Mouse (Mus musculus) heart, adult 8-10 months (tissue): ENCODE results near the gene Chrm1. TPM values are rescaled to one million over a fixed set of nuclear protein-coding genes. Genes with fewer than 3 reads are reported as not detected.

Experiments
- DNase-seq: peaks from one replicate; pipeline ENCODE4 v3.0.0; 2022; ENCODE audit warnings: low spot score
- total RNA-seq, 4 experiments: library from RNA; stranded (reverse); gene quantifications; 2 replicates each; pipeline ENCODE4 v1.2.4; 2022

Gene Chrm1
- total RNA-seq, 4 experiments from 2014 or later, result 0.09 TPM; not detected in 2

DNA sequence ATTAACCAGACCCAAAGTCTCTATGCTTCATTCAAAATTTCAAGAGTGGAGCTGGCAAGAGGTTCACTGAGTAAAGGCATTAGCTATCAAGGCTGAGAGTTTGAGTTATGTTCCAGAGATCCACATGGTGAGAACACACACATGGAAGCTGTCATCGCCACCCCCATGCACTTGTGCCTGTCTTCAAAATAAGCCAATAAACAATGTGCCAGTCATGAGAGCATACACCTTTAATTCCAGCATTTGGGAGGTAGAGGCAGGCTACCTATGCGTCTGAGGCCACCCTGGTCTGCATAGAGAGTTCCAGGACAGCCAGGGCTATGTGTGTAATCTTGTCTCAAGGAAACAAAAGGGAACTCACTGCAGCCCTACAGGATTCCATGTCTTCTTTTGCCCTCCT lies 20.0 kb downstream of the Chrm1 start:
- DNase-seq, result no peak

DNA sequence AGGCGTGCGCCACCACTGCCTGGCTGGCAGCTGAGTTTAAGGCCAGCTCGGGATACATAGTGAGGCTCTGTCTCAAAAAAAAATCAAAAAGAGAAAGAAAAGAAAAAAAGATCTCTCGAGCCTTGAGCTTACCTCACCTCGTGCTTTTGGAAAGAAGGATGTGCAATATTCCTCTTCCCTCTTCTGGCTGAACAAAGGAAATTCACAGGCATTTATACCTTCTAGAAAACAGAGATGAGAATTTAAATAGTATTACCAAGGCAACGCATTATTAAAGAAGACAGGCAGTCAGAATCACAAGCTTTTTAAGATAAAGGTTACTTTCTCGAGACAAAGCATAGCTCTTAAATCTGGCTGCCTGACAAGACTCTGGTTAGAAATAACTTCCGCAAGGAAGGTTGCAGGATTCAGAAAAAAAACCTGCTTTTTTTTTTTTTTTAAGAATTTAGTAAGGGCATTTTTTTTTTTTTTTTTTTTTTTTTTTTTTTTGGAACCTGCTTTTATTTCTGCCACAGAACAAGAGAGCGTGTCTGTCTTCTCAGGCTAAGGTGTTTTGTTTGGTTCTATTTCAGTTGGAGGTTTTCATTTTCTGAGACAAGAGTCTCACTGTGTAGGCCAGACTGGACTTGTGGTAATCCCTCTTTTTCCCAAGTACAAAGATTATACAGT lies 28.4 kb downstream of the Chrm1 start:
- DNase-seq, result no peak

DNA sequence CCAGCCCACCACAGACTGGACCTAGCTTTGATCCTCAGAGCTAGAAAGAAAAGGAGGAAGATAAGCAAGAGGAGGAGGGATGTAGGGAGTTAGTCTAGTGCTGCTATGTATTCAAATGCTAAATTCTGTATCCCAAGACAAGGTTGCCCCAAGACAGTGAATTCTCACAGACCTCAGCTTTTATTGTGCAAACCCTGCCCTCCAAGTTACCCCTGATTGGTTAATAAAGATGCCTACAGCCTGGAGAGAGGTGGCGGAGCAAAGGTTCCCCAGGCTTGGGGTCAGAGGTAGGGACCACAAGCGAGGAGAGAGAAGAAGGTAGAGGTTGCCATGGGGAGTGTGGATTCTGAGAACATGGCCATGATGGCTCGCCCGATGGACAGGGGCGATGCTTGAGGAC lies 29.2 kb downstream of the Chrm1 start:
- DNase-seq, result no peak

DNA sequence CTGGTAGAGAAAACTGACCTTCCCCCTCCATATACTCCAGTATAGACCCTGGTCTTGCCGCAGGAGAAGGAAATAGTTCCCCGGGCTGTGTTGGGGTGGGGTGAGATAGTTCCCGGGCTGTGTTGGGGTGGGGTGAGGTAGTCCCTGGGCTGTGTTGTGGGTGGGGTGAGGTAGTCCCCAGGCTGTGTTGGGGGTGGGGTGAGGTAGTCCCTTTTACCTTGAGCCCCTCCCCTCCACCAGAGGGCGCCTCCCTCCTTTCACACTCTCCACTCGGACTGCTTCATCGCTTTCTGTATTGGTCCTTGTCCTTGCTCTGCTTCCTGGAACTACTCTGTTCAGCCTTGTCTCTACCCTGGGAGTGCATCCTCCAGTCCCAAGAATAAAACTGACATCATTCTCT lies 31.7 kb downstream of the Chrm1 start:
- DNase-seq, result no peak

DNA sequence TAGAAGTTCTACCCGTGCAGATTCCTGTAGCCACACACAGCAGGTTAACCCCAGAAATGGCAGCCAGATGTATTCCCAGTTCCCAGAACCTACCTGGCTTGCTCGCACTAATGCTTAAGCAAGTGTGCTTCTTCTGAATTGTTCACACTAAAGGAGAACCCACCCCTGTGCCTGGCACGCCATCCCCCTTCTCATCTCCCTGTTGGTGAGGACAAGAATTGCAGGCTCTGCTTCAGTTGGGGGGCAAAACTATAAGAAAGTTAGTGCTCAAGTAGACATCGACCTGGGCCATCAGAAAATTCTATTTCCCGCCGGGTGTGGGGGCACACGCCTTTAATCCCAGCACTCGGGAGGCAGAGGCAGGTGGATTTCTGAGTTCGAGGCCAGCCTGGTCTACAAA lies 36.1 kb downstream of the Chrm1 start:
- no peak for DNase-seq

DNA sequence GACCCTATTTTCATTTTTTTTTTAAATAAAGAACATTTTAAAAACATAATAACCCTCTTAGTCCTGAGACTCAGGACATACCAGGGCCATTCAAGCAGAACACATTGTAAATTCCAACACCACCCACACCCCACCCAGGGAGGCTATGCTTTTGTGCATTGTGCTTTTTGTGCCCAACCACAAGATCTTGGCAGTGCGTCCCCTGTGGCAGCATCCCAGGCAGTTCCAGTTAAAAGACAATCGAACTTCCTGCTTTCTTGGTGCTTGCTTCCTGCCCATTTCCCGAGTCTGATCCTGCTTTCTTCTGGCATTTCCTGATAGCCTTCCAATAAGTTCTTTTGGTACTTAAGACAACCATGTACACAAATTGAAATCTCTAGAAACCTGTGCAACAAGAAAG lies 38.9 kb downstream of the Chrm1 start:
- no peak for DNase-seq

DNA sequence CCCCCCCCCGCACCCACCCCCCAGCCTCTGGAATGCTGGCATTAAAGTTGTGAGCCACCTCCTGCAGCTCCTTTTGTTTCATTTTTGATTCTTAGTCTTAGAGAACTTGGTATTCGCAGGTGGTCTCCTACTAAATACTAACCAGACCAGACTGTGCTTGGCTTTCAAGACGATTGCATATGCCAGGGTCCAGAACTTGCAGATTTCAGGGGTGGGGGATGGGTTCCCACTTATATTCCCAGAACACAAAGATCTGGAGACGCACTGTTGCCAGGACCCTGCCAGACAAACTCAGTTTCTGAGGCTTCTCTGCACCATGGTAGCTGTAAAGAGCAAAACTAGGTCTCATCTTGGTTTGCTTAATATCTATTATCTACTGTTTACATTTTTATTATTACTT lies 40.0 kb downstream of the Chrm1 start:
- DNase-seq, result no peak

DNA sequence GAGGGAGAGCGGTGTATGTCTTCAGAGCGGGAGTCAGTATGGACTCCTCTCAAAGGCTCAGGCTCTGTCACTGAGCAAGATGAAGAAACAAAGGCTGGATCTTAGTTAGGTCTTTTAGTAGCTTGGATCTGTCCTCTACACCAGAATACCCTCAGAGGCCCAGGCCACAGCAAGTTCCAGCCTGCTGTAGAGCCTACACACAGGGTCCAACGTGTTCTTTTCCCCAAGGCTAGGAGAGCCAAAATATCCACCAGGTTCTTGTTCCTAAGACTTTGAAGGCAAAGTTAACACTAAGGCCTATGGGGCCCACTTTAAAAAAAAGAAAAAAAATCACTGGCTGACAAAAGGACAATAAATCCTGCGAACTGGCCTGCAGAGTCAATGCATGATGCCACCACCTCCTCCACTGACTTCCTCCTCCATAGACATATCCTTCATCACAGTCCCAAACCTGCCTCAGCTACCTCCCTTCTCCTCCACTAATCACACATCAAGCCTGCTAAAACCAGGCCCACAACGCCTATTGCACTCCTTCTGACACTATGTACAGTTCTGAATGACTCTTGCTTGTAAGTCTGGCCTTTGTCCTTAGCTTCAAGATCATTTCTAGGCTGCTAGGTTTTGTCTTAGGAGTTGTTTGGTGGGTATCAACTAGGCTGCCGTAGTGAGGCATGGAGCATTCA lies 41.6 kb downstream of the Chrm1 start:
- no peak for DNase-seq

DNA sequence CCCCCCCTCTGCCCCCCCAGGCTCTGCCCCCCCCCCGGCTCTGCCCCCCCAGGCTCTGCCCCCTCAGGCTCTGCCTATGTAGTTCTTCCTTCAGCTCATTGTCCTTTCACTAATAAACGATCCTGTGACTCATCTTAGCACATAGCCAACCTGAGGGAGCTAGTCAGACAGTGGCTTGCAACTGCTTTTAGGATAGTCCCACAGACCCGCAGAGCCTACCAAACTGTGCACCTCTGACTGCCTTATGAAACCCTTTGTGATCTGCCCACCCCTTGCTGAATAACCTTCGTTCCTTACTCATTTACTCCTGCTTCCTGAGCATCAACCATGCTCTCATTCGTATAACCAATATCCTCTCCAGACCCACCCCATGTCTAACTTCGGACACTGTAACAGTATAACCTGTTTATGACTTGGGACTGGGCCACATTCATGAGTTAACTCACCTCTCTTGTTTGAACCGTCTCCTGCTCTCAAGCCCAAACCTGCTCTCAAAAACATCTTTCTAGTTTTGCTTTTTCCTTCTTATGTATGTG lies 42.6 kb downstream of the Chrm1 start:
- no peak for DNase-seq

DNA sequence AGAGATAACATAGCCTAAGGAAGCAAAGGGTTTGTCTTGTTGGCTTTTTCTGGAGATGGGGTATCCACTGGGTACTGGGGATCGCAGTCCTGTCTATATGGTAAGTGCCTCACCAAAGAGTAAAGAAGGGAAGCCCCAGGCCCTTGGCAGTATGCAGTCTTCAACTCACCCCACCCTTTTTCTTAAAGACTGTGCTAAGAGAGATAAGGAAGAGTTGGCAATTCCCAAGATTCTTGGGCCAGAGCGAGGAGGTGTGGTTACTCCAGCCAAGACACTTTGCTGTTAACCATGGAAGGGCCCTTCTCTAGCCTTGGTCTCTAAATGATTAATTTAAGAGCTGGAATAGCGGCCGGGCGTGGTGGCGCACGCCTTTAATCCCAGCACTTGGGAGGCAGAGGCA lies 43.3 kb downstream of the Chrm1 start:
- DNase-seq, result no peak

DNA sequence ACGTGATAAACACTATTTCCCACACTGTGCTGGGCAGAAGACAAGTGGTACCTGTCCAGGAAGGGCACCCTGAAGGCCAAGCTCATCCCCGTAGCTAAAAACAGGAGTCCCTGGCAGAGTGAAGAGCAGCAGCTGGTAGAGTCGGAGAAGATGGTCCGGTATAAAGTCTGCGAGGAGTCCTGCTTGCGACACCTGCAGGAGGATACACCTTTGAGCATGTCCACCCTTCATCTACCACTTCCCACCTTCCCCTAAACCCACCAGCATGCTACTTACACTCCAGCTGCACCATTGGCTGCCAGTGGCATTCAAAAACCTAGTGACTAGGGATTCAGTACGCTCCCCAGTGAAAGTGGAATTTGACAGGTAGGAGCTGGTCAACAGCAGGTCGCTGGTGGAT lies 45.4 kb downstream of the Chrm1 start:
- no peak for DNase-seq

DNA sequence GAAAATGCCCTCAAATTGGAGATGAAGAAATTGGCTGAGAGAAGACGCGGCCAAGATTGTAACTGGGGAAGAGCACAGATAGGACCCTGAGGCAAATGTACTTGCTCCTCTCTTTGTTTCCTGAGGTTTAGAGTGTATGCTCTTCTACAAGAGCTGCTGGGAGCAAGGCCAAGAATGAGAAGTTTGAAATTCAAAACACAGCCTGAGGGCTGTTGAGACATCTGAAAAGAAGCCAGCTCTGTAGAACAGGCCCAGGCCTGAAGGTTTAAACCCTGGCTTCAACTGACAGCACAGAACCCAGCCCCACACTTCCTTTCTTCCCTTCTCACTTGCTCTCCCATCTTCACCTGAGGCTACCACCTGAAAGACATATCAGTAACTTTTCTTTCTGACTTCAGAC lies 46.5 kb downstream of the Chrm1 start:
- DNase-seq, result no peak

DNA sequence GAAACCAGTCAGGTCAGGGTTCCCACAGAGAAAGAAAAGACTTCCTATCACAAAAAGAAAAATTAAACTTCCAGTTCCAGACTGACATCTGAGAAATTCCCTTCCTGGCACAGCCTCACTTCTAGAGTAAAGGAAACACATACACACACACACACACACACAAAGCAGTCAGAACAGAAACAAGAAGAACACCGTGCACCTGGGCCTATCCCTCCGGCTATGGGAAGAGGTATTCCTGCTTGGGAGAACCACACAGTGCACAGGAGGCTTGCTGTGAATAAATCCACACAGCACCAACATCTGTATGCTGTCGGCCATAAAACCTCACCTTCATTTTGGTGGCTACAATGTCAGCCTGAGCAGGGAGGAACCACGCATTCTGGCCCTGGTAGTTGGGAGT lies 47.9 kb downstream of the Chrm1 start:
- no peak for DNase-seq

DNA sequence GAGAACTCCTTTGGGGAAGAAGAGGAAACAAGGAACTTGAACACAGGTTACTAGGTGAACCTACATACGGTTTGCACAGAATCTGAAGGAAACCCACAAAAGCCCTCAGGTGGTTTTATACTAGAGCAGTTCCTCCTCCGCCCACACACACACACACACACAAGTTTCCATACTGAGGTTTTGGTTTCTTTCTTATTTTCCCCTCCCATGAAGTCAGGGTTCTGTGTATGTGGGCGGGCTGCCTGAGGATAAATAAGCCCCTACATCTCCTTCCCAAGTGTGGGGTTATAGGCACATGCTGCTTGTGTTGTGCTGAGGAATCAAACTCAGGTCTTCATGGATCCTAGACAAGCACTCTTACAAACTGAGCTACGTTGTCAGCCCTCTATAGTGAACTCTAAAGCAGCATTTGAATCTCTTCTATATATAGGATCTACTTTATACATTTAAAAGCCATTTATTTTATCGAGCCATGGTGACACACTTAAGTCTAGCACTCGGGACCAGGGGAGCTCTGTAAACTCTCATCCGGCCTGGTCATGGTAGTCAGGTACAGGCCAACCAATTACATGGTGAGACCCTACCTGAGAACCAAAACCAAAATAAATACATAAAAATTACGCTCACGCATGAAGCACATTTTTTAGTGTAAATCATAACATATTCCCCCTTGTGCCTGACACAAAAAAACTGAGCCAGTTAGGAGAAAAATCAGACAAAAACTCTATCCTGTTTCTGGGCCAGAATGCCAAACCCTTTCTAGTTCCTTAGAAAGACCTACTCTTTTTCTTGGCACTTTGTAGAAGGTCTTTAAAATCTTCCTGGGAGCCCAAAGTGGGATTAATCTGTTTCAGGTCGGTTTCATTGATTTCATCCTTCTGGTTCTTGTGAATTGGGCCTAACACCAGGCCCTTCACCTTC lies 48.6 kb downstream of the Chrm1 start:
- no peak for DNase-seq

DNA sequence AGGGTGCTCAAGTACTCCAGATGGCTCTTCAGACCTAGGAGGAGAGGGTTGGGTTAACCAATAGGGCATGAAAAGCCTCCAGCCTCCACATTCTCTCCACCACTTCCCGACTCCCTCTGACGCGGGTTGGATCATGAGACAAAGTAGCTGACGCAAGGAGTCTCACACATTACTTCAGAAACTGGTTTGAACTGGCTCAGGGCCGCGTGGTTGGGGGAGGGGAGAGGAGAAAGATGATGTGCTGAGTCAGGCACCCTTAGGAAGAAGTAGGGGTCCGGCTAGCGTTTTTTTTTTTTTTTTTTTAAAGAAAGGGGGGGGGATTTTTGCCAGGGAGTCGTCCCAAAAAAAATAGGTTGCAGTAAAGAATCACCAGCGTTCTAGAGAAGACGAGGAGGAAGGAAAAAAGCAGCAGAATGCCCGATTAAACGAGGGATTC lies 49.3 kb downstream of the Chrm1 start:
- peak; percentile 66 for DNase-seq

DNA sequence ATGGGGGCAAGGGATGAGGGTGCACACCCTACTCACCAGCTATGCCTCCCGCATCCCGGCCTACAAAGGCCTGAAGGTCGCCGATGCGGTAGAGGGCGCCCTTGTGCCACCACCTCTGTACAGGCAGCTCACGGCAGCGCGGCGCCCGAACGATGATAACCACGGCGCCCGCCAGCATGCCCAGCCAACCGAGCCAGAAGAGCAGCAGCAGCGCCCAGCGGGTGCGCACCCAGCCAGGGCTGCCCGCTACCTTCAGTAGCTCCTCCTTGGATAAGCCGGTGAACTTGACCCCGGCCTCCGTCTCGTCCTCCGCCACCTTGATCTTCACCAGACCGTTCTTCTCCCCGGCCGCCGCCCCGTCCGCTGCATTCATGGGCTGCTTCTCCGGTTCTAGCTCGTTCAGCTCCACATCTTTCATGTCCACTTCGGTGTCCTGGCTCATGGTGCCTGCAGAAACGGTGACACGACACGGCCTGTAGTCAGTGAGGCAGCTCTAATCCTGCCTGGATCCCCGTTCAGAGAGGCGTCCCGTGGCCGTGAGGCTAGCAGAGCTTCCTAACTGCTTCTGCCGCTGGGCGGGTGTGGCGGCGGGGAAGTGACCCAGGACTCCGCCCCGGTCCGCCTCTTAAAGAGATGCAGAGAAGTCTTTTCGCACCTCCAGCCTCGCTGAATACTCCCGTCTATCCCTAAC lies 49.9 kb downstream of the Chrm1 start:
- peak; percentile 92 for DNase-seq

DNA sequence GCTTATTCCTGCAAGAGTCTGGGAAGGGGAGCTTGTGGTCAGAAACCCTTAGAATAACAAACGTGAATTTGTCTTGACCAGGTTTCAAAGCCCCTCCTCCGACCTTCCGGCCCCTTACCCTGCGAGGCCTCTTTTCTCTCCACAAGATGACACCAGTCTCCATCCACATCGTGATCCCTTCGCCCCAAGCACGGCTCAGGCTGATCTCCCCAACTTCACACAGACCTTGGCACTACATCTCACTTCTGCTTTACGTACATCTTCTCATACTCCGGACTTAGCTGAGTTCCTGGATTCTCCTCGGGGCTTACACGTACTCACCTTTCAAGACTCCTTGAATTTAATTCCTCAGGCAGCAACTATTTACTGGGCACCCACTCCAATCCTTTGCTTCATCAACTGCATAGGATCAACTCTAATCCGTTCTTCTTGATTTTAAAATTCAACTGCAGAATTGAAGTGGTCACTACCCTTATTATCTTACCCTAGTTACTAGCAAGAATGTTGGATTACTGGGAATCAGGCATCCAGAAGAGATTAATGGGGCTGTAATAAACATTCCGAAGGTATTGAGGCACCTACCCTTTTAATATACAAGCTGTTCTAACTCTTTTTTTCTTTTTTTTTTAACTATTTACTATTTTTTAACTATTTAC lies 50.5 kb downstream of the Chrm1 start:
- no peak for DNase-seq

DNA sequence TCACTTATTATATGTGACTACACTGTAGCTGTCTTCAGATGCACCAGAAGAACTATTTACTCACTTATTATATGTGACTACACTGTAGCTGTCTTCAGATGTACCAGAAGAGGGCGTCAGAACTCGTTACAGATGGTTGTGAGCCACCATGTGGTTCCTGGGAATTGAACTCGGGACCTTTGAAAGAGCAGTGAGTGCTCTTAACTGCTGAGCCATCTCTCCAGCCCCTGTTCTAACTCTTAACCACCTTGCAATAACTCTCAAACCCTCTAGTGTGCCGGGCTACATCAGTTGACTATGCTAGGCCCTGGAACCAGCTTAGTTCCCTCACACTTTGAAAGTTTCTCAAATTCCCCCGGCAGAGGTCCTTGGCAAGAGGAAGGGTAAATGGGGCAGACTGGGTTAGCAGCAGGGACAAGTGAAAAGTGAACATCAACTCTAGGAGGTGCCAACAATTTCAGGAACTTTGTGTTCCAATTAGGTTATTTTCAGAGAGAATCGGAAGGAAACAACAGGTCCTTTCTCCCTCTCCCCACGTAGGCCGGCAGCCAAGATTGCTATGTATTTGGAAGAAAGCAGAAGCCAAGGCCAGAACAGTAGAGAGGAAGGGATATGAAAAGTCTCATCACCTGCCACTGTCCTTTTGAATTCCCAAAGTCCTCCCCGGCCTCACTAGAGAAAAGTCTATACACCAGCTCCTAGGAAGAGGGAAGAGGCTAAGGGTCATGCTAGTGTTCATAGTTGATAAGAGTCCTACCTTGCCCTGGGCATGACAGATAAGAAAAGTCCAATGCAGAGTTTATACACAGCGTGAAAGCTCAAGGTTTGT lies 51.3 kb downstream of the Chrm1 start:
- DNase-seq, result no peak

DNA sequence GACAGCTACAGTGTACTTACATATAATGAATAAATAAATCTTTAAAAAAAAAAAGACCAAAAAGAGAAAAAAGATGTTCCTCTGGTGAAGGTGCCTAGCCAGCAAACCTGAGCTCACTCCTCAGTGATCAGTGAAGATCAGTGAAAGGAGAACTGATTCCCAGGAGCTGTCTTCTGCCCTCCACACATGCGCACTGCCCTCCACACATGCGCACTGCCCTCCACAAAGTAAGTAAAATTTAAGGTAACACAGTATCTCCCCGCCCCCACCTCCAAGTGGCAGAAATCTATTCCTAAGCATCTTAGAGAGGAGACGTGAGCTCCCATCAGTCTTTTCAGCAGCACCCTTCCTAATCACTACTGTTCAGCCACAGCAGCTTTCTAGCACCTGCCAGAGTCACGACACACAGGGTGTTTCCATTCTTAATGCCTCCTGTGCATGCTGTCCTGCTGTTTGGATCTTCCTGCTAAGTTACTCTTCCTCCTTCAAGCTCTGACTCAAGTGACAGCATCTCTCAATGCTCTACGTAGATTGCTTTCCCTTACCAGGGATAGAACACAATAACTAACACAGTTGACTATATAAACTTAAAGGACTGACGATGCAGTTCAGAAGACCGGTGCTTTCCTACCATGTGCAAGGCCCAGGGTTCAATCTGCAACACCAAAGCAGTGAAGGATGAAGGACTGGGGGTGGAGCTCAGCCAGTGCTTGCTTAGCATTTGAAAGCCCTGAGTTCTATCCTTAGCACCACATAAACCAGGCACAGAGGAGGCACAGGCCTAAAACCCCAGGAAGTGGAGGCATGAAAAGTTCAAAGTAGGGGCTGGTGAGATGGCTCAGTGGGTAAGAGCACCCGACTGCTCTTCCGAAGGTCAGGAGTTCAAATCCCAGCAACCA lies 52.5 kb downstream of the Chrm1 start:
- no peak for DNase-seq
